Mouse (Mus musculus) CH12.LX (cell line): ENCODE measurements at regions not wholly inside any gene's neighbourhood (a gene's known extent, or its start where the extent isn't known, plus 50 kb on each side); places are given as distances from the start of the nearest gene placed in this dataset.

Experiments
- DNase-seq: peaks from one replicate; pipeline ENCODE4 v3.0.0-alpha.2; 2013; ENCODE audit errors: extremely low read depth
- H3K27ac ChIP-seq: 2 replicates; pipeline ENCODE4 v1.5.1; 2012; ENCODE audit warnings: low read depth, mild to moderate bottlenecking, control low read depth, moderate library complexity; ENCODE audit not compliant: insufficient read depth
- H3K27me3 ChIP-seq: replicated peaks from 2 replicates; pipeline ENCODE3; 2012; ENCODE audit warnings: inconsistent platforms
- H3K36me3 ChIP-seq, 2 experiments: replicated peaks in 1 of 2; 2 replicates each; pipeline versions ENCODE3 to v1.6.1; 2012; ENCODE audit warnings: inconsistent platforms in 1 of 2, low read length in 1 of 2, mild to moderate bottlenecking in 1 of 2, mixed read lengths in 1 of 2, moderate library complexity in 1 of 2; ENCODE audit not compliant: control insufficient read depth in 1 of 2, insufficient read depth in 1 of 2
- H3K4me1 ChIP-seq, 2 experiments: 2 replicates each; pipeline ENCODE4 v1.6.1; 2012; ENCODE audit warnings: inconsistent platforms in 1 of 2, moderate library complexity in 1 of 2; ENCODE audit not compliant: insufficient read depth in 2 of 2, control insufficient read depth in 1 of 2
- H3K4me2 ChIP-seq: 2 replicates; pipeline ENCODE4 v1.6.1; 2012; ENCODE audit warnings: low read depth, mild to moderate bottlenecking, control low read depth; ENCODE audit not compliant: poor library complexity, insufficient read depth, severe bottlenecking
- H3K4me3 ChIP-seq, 3 experiments: fragments of 150-350 bp in 1 of 3; sonication (generic) in 1 of 3; replicated peaks in 1 of 3; 2 replicates each; pipeline versions ENCODE3 to v1.5.1; 2011 to 2012; ENCODE audit warnings: low read depth in 2 of 3, low read length in 2 of 3, mild to moderate bottlenecking in 2 of 3, moderate library complexity in 2 of 3, control low read depth in 1 of 3, improper control_type of control experiment in 1 of 3, inconsistent platforms in 1 of 3, mixed read lengths in 1 of 3; ENCODE audit not compliant: poor library complexity in 1 of 3
- H3K79me2 ChIP-seq: replicated peaks from 2 replicates; pipeline ENCODE4 v1.6.1; 2012; ENCODE audit warnings: mild to moderate bottlenecking, moderate library complexity; ENCODE audit not compliant: control insufficient read depth, poor library complexity, insufficient read depth, severe bottlenecking; ENCODE audit errors: extremely low read depth
- H3K9ac ChIP-seq: 2 replicates; pipeline ENCODE4 v1.6.1; 2012; ENCODE audit warnings: low read depth, mild to moderate bottlenecking, control low read depth, moderate library complexity; ENCODE audit not compliant: insufficient read depth
- H3K9me3 ChIP-seq: replicated peaks from 2 replicates; pipeline ENCODE3; 2012; ENCODE audit warnings: low read length, inconsistent platforms, mixed read lengths
- BHLHE40 ChIP-seq: IDR thresholded peaks from 2 replicates; pipeline ENCODE4 v1.6.1; 2011; ENCODE audit warnings: mild to moderate bottlenecking, low read depth, low read length, improper control_type of control experiment
- CTCF ChIP-seq, 2 experiments: IDR thresholded peaks in 1 of 2; conservative IDR thresholded peaks in 1 of 2; 2 replicates each; pipeline ENCODE4 v1.5.1; 2011 to 2012; ENCODE audit warnings: low read depth in 2 of 2, low read length in 2 of 2, improper control_type of control experiment in 1 of 2, inconsistent platforms in 1 of 2, mild to moderate bottlenecking in 1 of 2, moderate library complexity in 1 of 2
- EP300 ChIP-seq: IDR thresholded peaks from 2 replicates; pipeline ENCODE4 v1.6.1; 2011; ENCODE audit warnings: low read length, improper control_type of control experiment
- KAT2A ChIP-seq: IDR thresholded peaks from 2 replicates; pipeline ENCODE4 v1.6.1; 2012; ENCODE audit warnings: low read length, improper control_type of control experiment, inconsistent platforms; ENCODE audit not compliant: insufficient replicate concordance
- MAFK ChIP-seq: IDR thresholded peaks from 2 replicates; pipeline ENCODE4 v1.6.1; 2011; ENCODE audit warnings: low read length, improper control_type of control experiment; ENCODE audit not compliant: insufficient replicate concordance
- MAZ ChIP-seq: IDR thresholded peaks from 2 replicates; pipeline ENCODE4 v1.6.1; 2012; ENCODE audit warnings: low read depth, mild to moderate bottlenecking, inconsistent platforms, low read length, improper control_type of control experiment, moderate library complexity
- POLR2A ChIP-seq: IDR thresholded peaks from 2 replicates; pipeline ENCODE4 v1.6.1; 2011; ENCODE audit warnings: low read depth, mild to moderate bottlenecking, improper control_type of control experiment, low read length
- dilution Hi-C: fragments of 300-500 bp; cut with MboI; formaldehyde crosslinking; loops from 2 replicates; pipeline ENCODE4 v1.14.3; 2020; ENCODE audit warnings: low sequenced_read_pairs; ENCODE audit not compliant: extremely low pct_unique_long_range_greater_than_20kb, extremely low pct_ligation_motif_present
- in situ Hi-C: fragments of 300-500 bp; cut with MboI; formaldehyde crosslinking; loops from 3 replicates; pipeline ENCODE4 v1.14.3; 2019; ENCODE audit warnings: low sequenced_read_pairs, low pct_ligation_motif_present, low pct_unique_long_range_greater_than_20kb, mixed read lengths

DNA sequence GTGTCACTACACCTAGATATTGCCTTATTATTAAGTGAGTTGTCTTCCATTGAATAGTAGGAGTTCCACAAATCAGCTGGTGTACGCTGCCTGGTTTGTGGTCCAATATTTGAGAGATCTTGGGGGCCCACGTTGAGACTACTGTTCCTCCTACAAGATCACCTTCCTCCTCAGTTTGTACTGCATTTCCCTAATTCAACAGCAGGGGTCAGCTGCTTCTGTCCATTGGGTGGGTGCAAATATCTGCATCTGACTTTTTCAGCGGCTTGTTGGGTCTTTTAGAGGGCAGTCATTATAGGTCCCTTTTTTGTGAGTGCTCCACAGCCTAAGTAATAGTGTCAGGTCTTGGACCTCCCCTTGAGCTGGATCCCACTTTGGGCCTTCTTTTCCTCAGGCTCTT is 908.8 kb upstream of the Vwc2 start:
- Histone ChIP-seq H3K4me3 (no peak overlapping the region), H3K4me2 (no peak overlapping the region), H3K79me2 (no peaks in the 10 kb centered on the region), H3K36me3 (no peaks in the 10 kb centered on the region), H3K27ac (no peak overlapping the region), H3K27me3 (no peaks in the 10 kb centered on the region), H3K9ac (no peak overlapping the region), H3K9me3 (peaks cover 44% of the 10 kb centered on the region), H3K4me1 (no peaks in the 10 kb centered on the region)
- DNase-seq = no peak
- dilution Hi-C loops = no loop called here
- TF ChIP-seq EP300 = no peak
- no peak for TF ChIP-seq KAT2A
- TF ChIP-seq BHLHE40 = no peak
- no peak for TF ChIP-seq MAFK
- no peak for TF ChIP-seq MAZ
- TF ChIP-seq CTCF (conservative IDR thresholded peaks at IDR 0.05 in 1 of 2, IDR thresholded peaks at IDR 0.05 in 1 of 2; ENCODE audit: low read depth in 2 of 2, low read length in 2 of 2) = peak in 1 of 2 experiments; percentile 6; a peak in 1 of 4 replicates
- no peak for TF ChIP-seq POLR2A
- in situ Hi-C loops = no loop called here
